ENCODE assay signal across 8 mouse cellular contexts in genomic region chr4:150030449-150031233, GRCm38 (mm10). TPM values are rescaled to one million over a fixed set of nuclear protein-coding genes. Genes with fewer than 3 reads are reported as not detected.
DNase-seq lines count a peak whose midpoint lies in the region; ATAC-seq lines count a peak whose summit lies in the region.

No protein-coding gene starts in this region.

- WGBS in limb, embryonic 12.5 days, result under 1% methylated on average over 28 of the region's 28 CpGs

- H3K9me3 ChIP-seq in limb, embryonic 12.5 days, result no peaks in the 10 kb centered on the region

- ATAC-seq in limb, embryonic 12.5 days (ENCODE audit: insufficient number of reproducible peaks, insufficient read depth, low FRiP score, low TSS enrichment, low read depth), result no peak

- H3K36me3 ChIP-seq in limb, embryonic 12.5 days, result no peaks in the 10 kb centered on the region

- H3K4me3 ChIP-seq in limb, embryonic 12.5 days (replicated peaks), result peak overlapping the region; percentile 52

- H3K27me3 ChIP-seq in limb, embryonic 12.5 days, result peaks cover 93% of the 10 kb centered on the region

- intact Hi-C loops in heart, postnatal 14 days (cut with DNase I), result no loop called here

- peaks cover 35% of the 10 kb centered on the region for H3K4me1 ChIP-seq in limb, embryonic 12.5 days (replicated peaks)

- DNase-seq in gastrocnemius, adult 18-20 months (ENCODE audit: low spot score), result peak; percentile 33
- no peak for DNase-seq in gastrocnemius, postnatal 25 days
- DNase-seq in CD4-positive helper T cell, adult 2 months (ENCODE audit: low read depth, low spot score), result peak; percentile 32
- peak; percentile 56 to 63 for DNase-seq in cerebellum, postnatal 14 days
- DNase-seq in heart, postnatal 14 days, result peak; percentile 23 to 33
- DNase-seq in neural tube, embryonic 10.5 days (ENCODE audit: extremely low spot score, low spot score), result peak; percentile 68
- DNase-seq in layer of hippocampus, postnatal 10 days (ENCODE audit: low spot score in 2 of 2), result no peak

- no peak overlapping the region for H3K27ac ChIP-seq in limb, embryonic 12.5 days

- H3K4me2 ChIP-seq in limb, embryonic 12.5 days, result peak overlapping the region; percentile 94

- peak overlapping the region; percentile 49 for H3K9ac ChIP-seq in limb, embryonic 12.5 days (replicated peaks)

RNA-seq across cellular contexts. Expression of gene H6pd, which starts 21.8 kb away (rescaled TPM):
- 10 to 100 TPM; 45.5 to 56.8 TPM for total RNA-seq in gastrocnemius, adult 18-20 months (2021)
- 10 to 100 TPM; 43.2 to 49.2 TPM for total RNA-seq in gastrocnemius, postnatal 25 days (2021)
- total RNA-seq in heart, postnatal 14 days (2021), result 10 to 100 TPM; 41.0 to 45.9 TPM
- 7.0 and 10.0 TPM in 2 replicates for polyA plus RNA-seq in limb, embryonic 12.5 days (2016; fragmentation: Nextera tagmentation; extraction: Ambion mirVana)
- 10 to 100 TPM; 10.7 to 12.8 TPM for total RNA-seq in layer of hippocampus, postnatal 10 days (2021)

RNA-seq across cellular contexts. Expression of gene Gpr157, which starts 56.5 kb away (rescaled TPM):
- 10 to 100 TPM; 34.5 to 38.2 TPM for total RNA-seq in gastrocnemius, adult 18-20 months (2021)
- total RNA-seq in gastrocnemius, postnatal 25 days (2021), result 10 to 100 TPM; 22.8 to 35.7 TPM
- 10 to 100 TPM; 29.5 to 33.7 TPM for total RNA-seq in heart, postnatal 14 days (2021)
- 0.79 and 1.0 TPM in 2 replicates for polyA plus RNA-seq in limb, embryonic 12.5 days (2016; fragmentation: Nextera tagmentation; extraction: Ambion mirVana)
- 1 to 10 TPM; 1.0 to 1.6 TPM for total RNA-seq in layer of hippocampus, postnatal 10 days (2021)

Comparison
In these comparisons a context has a peak if more than half of its experiments do, and no peak if none do; other contexts are left out.
1. DNase-seq: peak in gastrocnemius, adult 18-20 months (single experiment), CD4-positive helper T cell, adult 2 months (single experiment), cerebellum, postnatal 14 days (2 of 2), heart, postnatal 14 days (2 of 2) and neural tube, embryonic 10.5 days (single experiment); none in gastrocnemius, postnatal 25 days (single experiment) and layer of hippocampus, postnatal 10 days (0 of 2).
2. RNA of gene Gpr157, which starts 56.5 kb away (total RNA-seq): 34.5 to 38.2 TPM in gastrocnemius, adult 18-20 months, 22.8 to 35.7 TPM in gastrocnemius, postnatal 25 days and 29.5 to 33.7 TPM in heart, postnatal 14 days; 1.0 to 1.6 TPM in layer of hippocampus, postnatal 10 days; every median in the first group is over 4 times any median in the second.